Mouse (Mus musculus): ENCODE data around the gene Gipc3.

Gene Gipc3

DNA sequence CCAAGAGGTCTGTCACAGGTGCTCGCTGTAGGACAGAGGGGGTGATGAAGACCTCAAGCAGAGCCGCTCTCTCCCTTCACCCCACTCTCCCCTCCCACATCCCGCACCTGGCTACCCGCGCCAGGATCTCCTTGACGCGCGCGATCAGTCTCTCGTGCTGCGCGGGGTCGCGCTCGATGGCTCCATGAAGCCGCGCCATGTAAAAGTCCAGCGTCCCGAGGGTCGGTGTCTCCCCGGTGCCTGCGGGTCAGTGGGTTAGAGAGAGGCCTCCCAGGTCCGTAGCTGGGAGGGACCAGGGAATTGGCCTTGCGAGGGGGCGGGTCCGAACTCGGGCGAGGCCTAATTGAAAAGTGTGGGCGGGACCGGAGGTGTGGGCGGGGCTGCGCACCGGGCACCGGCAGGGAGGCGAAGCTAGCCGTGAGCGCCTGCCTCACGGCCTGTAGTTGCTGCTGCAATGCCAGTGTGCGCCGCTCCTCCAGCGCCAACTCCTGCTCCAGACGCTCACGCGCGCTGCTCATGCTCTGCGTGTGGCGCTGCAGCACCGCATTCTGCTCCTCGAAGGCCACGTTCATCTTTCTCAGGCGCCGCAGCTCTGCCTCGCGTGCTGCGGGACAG, 3.5 kb upstream of the Gipc3 start:
- peak; percentile 85 for DNase-seq (ENCODE audit: low spot score)

DNA sequence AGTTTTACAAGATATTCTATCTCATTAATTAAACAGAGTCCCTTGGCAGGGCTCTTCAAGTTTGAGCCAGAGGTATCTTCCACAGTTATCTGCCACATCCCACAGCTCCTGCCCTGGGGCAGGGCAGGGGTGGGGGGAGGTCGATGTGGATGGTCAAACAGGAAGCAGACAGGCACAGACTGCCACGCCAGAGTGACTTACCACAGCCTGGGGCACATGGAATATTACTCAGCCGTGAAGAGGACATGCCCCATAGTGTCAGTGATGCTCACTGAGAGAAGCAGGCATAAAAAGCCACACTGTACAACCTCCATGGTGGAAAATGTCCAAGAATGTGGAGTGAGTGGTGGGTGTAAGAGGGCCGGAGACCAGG, 2.1 kb upstream of the Gipc3 start:
- no peak for DNase-seq (ENCODE audit: low spot score)

DNA sequence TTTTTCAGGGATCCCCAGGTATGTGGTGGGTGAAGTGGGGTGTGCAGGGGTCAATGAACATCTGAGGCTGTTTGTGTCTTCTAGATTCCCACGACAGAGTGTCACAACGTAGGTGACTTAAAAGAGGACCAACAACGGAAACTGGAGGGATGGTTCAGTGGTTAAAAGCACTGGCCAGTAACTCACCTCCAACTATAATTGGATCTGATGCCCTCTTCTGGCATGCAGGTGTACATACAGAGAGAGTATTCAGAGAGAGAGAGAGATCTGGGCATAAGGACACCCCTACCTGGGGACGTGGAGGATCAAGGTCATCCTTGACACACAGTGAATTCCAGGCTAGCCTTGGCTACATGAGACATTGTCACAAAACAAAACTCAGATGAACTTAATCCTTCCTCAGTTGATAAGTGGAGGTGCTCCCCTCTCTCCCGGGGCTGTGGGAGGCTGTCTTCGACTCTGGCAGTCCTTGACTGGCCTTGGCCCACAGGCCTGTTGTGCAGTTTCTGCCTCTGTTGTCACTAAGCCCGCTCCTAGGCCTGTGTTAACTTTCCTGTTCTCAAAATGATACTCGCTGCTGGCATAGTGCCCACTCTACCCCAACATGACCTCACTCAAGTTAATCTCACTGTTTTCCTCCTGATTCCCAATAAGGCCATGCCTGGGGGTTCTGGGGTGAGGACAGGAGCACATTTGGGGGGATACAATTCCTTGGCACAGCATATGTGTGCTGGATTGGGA, 1.5 kb upstream of the Gipc3 start:
- DNase-seq (ENCODE audit: low spot score), result no peak

DNA sequence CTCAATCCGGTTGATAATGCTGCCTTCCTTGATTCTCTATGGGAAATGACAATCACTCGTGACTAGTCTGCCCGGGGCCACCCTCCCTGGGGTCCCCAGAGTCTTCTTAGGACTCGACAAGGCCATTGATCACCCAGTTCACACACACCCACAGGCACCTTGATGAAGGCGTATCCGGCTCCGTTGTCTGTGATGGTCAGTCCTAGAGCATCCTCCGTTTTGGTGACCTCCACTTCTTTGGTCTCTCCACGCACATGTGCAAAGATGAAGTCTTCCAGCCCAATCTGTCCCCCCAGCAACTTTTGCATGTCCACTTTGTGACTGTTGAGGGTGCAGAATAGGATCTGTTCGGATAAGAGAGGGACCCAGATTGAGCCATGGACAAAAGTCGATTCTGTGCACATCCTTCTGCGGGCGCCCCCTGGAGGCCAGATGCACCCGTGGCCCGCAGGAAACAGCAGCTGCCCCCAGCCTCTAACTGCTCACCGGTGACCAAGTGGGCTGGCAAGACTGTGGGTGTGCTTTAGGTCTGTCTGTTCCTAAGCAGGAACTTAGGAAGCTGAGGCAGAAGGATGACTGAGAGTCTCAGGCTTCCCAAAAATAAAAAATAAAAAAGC, 1.6 kb downstream of the Gipc3 start:
- peak; percentile 70 for DNase-seq (ENCODE audit: low spot score)

DNA sequence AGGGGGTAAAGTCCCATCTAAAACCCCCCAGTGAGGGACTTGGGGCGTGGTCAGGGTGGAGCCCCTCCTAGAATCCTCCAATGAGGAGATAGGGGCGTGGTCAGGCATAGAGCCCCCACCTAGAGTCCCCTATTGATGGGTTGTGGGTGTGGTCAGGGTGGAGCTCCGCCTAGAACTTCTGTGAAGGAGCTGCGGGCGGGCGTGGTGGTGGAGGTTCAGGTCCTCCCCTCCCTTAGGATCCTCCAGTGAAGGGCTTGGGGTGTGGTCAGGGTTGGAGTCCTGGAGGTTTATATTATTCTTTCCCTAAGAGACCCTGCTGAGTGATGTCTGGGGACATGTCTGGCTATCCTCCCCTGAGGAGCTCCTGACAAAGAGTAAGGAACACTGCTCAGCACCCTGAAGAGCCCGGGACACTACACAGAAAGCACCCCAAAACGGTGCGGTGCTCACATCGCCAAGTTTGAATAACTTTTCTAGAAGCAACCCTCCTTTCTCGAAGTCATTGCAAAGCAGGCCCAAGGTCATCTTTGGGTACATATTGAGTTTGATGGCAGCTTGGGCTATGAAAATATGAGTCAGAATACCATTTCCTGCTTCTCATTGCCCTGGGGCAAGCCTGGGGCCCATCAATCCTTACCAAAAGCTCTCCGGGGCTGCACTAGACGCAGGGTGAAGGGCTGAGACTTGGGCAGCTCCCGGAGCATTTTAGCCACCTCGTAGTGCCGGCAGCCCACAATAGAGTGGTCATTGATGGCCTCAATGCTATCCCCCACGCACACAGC, 2.3 kb downstream of the Gipc3 start:
- no peak for DNase-seq (ENCODE audit: low spot score)

DNA sequence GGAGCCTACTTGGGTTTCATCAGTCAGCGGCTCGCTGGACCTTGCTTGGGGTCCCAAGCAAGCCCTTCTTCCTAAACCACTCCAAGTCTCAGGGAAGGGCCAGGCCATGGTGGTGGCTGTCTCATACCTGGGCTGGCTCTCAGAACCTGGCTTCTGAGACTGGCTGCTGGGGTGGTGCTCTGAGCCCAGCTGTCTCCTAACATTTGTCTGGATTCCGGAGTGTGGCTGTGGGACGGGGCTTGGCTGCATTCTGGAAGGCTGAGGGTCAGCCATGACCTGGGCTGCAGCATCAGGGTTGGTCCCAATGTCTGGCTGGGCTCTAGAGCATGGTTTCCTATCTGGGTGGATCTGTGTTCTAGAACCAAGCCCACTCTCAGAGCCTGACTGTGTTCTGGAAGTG, 6.5 kb downstream of the Gipc3 start:
- no peak for DNase-seq (ENCODE audit: low spot score)

DNA sequence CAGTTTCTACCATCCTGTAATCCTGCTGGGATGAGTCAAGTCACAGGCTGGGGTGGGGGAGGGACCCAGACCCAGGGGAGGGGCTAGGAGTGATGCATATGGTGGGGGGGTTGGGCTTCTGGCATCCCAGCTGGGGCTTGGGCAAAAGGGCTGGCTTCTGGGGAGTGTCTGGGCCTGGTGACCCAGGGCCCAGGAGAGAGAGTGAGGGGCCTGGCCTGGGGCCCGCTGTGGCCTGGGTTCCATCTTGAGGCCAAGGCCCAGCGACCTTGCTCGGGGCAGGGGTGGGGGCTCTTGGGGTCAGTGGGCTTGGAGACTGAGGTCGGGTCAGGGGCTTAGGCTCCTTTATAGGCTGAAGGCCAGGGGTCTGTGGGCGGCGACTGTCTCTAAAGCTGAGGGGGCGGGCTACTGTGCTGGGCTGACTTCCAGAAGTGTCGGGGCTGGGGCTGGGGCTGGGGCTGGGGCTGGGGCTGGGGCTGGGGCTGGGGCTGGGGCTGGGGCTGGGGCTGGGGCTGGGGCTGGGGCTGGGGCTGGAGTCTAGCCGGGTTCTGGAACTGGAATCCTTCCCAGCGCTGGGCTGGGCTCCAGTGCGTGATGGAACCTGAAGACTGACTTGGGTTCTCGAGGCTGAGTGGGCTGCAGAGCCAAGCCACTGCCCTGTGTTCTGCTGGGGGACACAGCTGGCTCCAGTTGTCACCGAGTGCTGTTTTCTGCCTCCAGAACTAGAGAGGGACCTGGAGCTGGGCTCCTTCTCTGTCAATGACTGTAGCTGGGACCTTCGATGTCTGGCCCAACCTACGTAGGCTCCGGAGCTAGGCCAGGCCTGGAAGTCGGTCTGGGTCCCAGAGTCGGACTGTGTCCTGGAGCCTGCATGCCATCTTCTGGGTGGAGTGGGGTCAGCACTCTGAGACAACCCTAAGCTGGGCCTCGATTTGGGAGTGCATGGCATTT, 7.4 kb downstream of the Gipc3 start:
- peak; percentile 63 for DNase-seq (ENCODE audit: low spot score)

DNA sequence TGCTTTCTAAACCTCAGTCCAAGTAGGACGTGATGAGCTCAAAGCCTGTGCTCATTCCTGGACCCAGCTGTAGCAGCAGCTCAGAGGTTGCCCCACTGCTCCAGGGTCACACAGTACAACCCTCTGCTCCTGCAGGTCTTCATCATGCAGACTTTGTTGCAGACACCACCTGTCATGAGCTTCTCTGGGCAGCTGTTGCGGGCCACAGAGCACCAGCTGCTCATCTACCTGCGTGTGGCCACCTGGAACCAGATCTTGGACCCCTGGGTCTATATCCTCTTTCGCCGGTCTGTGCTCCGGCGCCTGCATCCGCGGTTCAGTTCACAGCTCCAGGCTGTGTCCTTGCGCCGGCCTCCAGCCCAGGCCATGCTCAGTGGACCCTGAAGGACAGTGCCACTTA, 8.7 kb downstream of the Gipc3 start:
- DNase-seq (ENCODE audit: low spot score), result no peak

DNA sequence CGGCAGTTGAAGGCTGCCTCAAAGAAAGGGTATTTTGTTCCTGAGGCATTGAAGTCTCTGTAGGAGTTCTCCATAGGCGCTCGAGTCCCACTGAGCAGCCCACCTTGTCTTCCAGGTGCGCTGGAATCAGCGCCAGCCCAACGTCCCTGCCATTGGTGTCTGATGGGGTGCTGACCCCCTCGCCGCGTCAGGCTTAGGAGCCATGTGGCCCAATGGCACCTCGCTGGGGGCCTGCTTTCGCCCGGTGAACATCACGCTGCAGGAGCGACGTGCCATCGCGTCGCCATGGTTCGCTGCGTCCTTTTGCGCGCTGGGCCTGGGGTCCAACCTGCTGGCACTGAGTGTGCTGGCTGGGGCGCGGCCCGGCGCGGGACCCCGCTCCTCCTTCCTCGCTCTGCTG, 10.8 kb downstream of the Gipc3 start:
- DNase-seq (ENCODE audit: low spot score), result no peak

DNA sequence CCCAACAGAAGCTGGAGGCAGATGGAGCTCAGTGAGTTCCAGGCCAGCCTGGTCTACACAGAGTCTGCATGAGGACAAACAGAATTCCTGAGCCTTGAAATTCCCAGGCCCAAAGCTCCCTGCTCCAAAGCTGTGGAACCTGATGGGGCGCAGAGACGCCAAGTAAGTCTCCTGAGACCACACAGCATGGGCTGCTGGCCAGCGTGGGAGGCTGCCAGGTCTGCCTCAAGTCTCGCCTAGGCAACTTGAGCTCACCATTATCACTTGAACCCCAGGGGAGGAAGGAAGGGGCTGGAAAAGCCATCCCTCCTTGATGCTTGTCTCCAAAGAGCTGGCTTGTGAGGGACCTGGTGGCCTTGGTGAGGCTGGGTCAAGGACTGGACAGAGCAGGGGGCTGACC, 13.1 kb downstream of the Gipc3 start:
- DNase-seq (ENCODE audit: low spot score), result no peak

DNA sequence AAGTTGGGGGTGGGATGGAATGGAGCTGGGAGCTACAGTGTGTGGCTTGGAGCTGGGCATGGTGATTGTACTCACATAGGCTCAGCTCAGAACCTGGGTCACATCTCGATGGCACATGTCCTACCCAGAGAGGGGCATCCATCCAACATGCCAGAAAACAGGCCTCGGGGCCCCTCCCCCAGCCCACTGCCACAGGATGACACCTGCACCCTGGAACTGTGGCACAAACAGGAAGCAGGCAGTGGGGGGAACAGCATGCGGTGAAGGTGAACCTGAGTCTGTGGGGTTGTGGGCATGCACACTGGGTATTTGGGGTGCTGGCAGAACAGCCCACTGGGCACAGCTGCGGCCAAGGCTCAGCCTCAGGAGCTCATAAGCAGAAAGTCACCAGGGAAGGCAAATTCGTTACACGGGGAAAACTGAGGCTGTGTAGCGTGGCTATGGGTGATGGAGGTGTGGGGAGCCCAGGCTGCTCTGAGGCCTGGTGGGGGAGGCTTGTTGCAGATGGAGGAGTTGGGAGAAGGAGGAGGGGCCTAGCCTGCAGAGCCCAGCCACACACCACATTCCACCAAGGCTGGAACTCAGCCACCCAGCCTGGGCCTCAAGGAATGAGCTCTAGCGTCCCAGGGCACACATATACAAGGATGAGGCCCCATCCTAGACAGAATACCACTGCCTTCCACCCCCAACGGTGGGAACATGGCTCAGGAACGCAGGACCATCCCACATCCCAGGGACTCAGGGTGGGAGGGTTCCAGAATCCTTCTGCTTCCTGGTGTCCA, 13.7 kb downstream of the Gipc3 start:
- peak; percentile 43 for DNase-seq (ENCODE audit: low spot score)

DNA sequence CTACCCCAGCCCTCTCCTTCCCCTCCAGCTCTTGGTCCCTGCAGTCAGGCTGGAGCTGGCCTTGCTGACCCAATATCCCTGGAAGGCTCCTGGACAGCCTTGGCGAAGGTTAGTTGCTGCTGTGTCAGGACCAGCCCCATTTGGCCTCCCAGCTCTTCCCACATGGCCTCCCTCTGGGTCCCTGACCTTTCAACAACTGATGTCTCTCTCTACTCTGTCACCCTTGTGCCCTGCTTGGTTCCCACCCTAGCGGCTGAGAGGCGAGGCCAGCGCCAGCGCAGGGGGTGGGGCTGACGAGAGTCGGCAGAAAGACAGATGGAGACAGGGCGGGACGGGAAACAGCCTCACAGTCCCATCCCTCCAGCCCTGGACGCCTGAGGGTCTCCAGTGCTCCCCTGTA, 14.7 kb downstream of the Gipc3 start, which contains the start of gene Tbxa2r:
Gene Tbxa2r (plus strand): TSS at position 346 of the 400 bp plus-strand sequence.
- DNase-seq (ENCODE audit: low spot score), result peak; percentile 64

DNA sequence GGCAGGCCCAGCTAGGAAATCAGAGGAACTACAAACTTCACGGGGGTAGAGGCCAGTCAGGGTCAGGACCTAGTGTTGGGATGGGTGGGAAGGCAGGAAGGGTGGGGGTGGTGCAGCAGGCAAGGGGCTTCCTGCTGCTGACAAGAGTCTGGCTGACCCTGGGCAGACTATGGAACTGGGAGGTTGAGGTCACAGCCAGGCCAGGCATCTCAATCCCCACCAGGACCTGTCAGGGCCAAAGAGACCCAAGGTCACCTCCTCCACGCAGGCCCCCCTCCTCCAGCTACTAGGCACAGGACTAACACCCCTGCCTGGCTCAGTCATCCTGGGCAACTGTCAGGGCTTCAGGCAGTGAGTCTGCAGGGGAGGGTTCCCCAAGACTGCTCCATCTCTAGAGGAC, 15.1 kb downstream of the Gipc3 start:
- peak; percentile 35 for DNase-seq (ENCODE audit: low spot score)

DNA sequence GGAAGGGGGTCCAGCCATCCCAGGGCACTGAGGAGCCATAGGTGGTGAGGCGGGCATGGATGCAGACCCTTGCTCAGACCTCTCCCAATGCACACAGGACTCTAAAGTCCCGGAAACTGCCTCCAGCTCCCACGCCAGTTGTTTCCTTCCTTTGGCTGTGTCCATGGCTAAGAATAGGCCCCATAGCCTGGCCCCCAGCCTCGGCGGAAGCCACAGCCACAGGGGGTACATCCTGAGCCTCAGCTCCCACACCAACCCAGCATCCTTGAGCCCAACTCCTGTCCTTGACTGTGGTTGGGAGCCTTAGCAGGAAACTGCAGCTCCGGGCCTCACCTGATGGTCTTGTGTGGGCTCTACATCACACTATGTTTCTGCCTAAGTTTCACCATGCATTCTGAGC, 16.2 kb downstream of the Gipc3 start:
- no peak for DNase-seq (ENCODE audit: low spot score)

DNA sequence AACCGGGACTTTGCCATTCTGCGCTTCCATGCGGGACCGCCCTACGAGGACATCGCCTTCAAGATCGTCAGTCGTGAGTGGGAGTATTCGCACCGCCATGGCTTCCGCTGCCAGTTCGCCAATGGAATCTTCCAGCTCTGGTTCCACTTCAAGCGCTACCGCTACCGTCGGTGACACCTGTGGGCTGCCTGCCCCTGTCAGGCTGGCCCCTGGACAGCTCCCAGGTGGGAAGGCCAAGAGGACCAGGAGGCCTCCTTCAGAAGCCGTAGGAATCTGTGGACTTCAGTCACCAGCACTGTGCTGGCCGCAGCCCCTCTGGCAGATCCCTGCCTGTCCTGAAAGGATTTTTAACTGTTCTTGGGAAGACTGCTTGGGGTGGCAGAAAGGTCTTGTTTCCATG, 17.3 kb downstream of the Gipc3 start:
- no peak for DNase-seq (ENCODE audit: low spot score)

DNA sequence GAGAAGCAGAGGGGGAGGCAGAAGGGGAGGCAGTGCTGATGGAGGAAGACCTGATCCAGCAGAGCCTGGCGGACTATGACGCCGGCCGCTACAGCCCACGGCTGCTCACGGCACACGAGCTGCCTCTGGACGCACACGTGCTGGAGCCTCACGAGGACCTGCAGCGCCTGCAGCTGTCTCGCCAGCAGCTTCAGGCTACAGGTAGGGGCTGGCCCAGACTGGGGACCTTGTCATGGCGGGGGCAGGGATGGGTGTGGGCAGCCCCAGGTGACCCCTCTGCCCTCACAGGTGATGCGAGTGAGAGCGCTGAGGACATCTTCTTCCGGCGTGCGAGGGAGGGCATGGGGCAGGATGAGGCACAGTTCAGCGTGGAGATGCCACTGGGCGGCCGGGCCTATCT, 17.9 kb downstream of the Gipc3 start:
- DNase-seq (ENCODE audit: low spot score), result no peak

DNA sequence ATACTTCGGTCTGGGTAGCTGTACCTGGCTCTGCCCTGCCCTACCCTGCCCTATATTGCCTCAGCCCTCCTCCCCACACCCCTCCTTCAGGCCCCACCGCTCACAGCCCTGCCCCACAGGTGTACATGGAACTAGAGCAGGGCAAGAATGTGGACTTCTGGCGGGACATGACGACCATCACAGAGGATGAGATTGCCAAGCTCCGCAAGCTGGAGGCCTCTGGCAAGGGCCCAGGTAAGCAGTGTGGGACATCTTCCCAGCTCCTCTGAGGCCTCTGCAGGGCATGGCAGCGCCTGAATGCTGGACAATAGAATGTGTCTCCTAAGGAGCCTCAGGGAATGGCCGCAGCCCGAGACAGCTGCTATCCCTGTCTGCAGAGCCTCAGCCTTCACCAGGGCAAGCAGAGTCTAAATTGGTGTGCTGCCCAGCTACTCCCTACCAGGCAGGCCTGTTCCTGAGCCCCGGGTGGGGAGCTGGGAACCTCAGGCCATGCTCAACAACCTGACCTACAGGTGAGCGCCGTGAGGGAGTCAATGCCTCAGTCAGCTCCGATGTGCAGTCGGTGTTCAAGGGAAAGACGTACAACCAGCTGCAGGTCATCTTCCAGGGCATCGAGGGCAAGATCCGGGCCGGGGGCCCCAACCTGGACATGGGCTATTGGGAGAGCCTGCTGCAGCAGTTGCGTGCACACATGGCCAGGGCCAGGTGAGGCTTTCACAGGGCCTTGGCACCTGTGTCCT, 19.1 kb downstream of the Gipc3 start:
- no peak for DNase-seq (ENCODE audit: low spot score)

DNA sequence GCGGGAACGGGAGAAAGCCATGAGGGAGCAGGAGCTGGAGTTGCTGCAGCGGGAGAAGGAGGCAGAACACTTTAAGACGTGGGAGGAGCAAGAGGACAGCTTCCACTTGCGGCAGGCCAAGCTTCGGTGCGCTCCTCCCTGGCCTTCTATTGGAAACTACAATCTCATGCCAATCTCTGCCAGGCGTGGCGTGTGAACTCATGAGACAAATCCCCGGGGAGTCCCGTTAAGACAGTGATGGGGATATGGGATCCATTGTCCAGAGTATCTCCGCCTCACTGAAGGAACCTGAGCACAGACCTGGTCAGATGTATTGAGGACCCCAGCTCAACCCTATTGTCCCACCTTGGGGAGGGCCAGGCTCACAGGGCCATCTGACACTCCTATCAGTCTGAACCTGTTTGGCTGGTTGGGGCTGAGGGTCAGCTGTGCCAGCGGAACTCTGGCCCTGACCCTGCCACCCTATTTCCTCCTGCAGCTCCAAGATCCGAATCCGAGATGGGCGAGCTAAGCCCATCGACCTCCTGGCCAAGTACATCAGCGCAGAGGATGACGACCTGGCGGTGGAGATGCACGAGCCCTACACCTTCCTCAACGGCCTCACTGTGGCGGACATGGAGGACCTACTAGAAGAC, 19.8 kb downstream of the Gipc3 start:
- DNase-seq (ENCODE audit: low spot score), result no peak

DNA sequence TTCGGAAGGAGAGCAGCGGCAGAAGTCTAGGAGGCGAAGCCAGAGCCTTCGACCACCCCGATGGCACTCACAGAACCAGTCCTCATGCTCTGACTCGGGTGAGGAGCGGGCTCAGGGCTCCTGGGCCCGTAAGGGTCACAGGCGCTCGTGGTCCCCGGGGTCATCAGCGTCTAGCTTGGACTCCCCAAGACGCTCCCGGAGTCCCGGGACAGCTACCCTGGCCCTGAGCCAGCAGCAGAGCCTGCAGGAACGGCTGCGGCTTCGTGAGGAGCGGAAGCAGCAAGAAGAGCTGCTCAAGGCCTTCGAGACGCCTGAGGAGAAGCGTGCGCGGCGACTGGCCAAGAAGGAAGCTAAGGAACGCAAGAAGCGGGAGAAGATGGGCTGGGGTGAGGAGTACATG, 20.6 kb downstream of the Gipc3 start:
- DNase-seq (ENCODE audit: low spot score), result no peak

DNA sequence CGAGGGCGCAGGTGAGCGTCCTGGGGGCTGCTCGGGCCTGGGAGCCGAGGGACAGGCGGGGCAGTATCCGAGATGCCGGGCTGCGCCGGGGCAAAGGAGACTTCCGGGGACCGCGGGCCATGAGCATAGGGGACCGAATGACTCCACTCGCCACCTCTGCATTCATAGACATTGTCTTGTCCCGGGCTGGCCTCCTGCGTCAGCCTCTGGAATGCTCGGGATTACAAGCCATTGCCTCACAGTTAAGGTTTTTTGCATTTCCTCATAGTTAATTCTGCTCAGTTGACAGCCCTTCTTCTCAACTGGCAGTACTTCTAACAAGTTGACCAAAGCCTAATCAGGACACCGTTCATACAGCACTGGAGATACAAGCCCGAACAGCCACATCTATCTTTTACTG, 21.6 kb downstream of the Gipc3 start:
- DNase-seq (ENCODE audit: low spot score), result no peak
